Mouse (Mus musculus): Measurements from ENCODE around the gene Fam155a. TPM values are rescaled to one million over a fixed set of nuclear protein-coding genes. Genes with fewer than 3 reads are reported as not detected.

Fam155a gene
- polyA plus RNA-seq, 1 experiment from 2014 or later, result 3.9 TPM

GRCm38 (mm10) chr8:9227779-9228464 is 543.0 kb downstream of the Fam155a start:
- H3K27ac ChIP-seq (ENCODE audit: low read depth, low read length), result no peak overlapping the region

DNA sequence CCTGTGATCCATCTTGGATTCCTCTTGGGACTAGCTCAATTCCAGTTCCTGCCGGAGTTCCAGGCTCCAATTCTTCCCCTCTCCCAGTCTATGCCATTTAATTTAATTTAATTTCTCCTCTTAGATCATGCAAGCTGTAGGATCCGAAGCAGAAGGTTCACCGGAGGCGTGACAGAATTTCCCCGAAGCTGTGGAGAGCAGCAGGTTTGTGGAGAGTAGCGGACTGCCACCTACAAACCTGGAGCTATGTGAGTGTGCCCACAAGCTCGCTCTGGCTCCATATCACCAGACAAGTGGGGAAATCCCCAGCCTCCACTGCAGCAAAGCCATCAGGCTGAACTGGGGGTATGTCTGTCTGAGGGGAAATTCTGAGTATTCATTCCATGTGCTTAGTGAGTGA is 544.2 kb downstream of the Fam155a start:
- 90% methylated on average over 7 of the region's 7 CpGs for WGBS
- H3K27me3 ChIP-seq (ENCODE audit: control insufficient read depth, insufficient read depth, low read length), result no peaks in the 10 kb centered on the region
- no peak overlapping the region for H3K9ac ChIP-seq (ENCODE audit: low read length)
- no peaks in the 10 kb centered on the region for H3K36me3 ChIP-seq (ENCODE audit: control insufficient read depth, insufficient read depth, low read length)
- no peaks in the 10 kb centered on the region for H3K9me3 ChIP-seq (ENCODE audit: control insufficient read depth, low read length)
- no peak overlapping the region for H3K4me2 ChIP-seq
- H3K4me1 ChIP-seq (ENCODE audit: control insufficient read depth, insufficient read depth, low read length), result 0 out of 2 replicates have a peak, but pooled peaks cover 2% of the 10 kb centered on the region
- ATAC-seq (ENCODE audit: low FRiP score) (no peak), DNase-seq (ENCODE audit: low spot score, missing footprints) (no peak)
- H3K27ac ChIP-seq (ENCODE audit: low read depth, low read length), result no peak overlapping the region
- H3K4me3 ChIP-seq (ENCODE audit: low read depth, low read length), result no peak overlapping the region

More at GRCm38 (mm10) chr8:9227779-9228464, 543.0 kb downstream of the Fam155a start:
- Histone ChIP-seq H3K4me1 (ENCODE audit: control insufficient read depth, insufficient read depth, low read length) (0 out of 2 replicates have a peak, but pooled peaks cover 2% of the 10 kb centered on the region), H3K9me3 (ENCODE audit: control insufficient read depth, low read length) (no peaks in the 10 kb centered on the region), H3K4me3 (ENCODE audit: low read depth, low read length) (no peak overlapping the region), H3K4me2 (no peak overlapping the region), H3K36me3 (ENCODE audit: control insufficient read depth, insufficient read depth, low read length) (no peaks in the 10 kb centered on the region), H3K9ac (ENCODE audit: low read length) (no peak overlapping the region), H3K27me3 (ENCODE audit: control insufficient read depth, insufficient read depth, low read length) (no peaks in the 10 kb centered on the region)
- peak; percentile 90 for DNase-seq (ENCODE audit: low spot score, missing footprints)
- 42% methylated on average over 19 of the region's 19 CpGs for WGBS
- ATAC-seq (ENCODE audit: low FRiP score), result peak; percentile 87

DNA sequence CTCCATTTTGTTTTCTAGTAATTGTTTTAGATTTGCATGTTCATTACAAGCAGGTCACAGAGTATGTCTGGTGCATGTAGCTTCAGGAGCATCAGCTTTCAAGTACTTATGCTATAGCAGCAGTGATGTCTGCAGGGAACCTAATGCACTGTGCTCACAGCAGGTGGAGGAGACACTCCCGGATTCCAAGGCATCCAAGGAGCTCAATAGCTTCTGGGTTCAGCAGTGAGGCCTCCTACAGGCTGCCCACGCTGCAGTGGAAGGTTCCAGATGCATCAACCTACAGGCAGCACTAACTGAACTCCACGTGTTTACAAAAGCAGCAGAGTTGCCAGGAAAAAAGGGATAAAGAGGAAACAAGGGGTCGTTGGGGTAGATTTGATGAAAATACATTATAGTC is 559.2 kb downstream of the Fam155a start:
- H3K27ac ChIP-seq (ENCODE audit: low read depth, low read length), result no peak overlapping the region
- H3K4me3 ChIP-seq (ENCODE audit: low read depth, low read length), result no peak overlapping the region
- H3K4me2 ChIP-seq, result no peak overlapping the region
- no peaks in the 10 kb centered on the region; the same call in 1 of the 2 replicates for H3K4me1 ChIP-seq (ENCODE audit: control insufficient read depth, insufficient read depth, low read length)
- WGBS, result 59% methylated on average over 4 of the region's 4 CpGs
- no peaks in the 10 kb centered on the region for H3K36me3 ChIP-seq (ENCODE audit: control insufficient read depth, insufficient read depth, low read length)
- H3K27me3 ChIP-seq (ENCODE audit: control insufficient read depth, insufficient read depth, low read length), result no peaks in the 10 kb centered on the region
- H3K9ac ChIP-seq (ENCODE audit: low read length), result no peak overlapping the region
- no peaks in the 10 kb centered on the region for H3K9me3 ChIP-seq (ENCODE audit: control insufficient read depth, low read length)
- DNase-seq (ENCODE audit: low spot score, missing footprints) (no peak), ATAC-seq (ENCODE audit: low FRiP score) (no peak)

GRCm38 (mm10) chr8:9207505-9208051 is 563.4 kb downstream of the Fam155a start:
- Histone ChIP-seq H3K9me3 (ENCODE audit: control insufficient read depth, low read length) (no peaks in the 10 kb centered on the region), H3K4me1 (ENCODE audit: control insufficient read depth, insufficient read depth, low read length) (no peaks in the 10 kb centered on the region; the same call in 1 of the 2 replicates), H3K9ac (ENCODE audit: low read length) (no peak overlapping the region), H3K27me3 (ENCODE audit: control insufficient read depth, insufficient read depth, low read length) (no peaks in the 10 kb centered on the region), H3K4me2 (no peak overlapping the region), H3K27ac (ENCODE audit: low read depth, low read length) (no peak overlapping the region), H3K36me3 (ENCODE audit: control insufficient read depth, insufficient read depth, low read length) (no peaks in the 10 kb centered on the region), H3K4me3 (ENCODE audit: low read depth, low read length) (no peak overlapping the region)
- DNase-seq (ENCODE audit: low spot score, missing footprints), result no peak
- 91% methylated on average over 31 of the region's 31 CpGs for WGBS
- ATAC-seq (ENCODE audit: low FRiP score), result no peak

- DNase-seq (ENCODE audit: low spot score, missing footprints) (no peak), ATAC-seq (ENCODE audit: low FRiP score) (no peak)
- no peak overlapping the region for H3K27ac ChIP-seq (ENCODE audit: low read depth, low read length)
- H3K27me3 ChIP-seq (ENCODE audit: control insufficient read depth, insufficient read depth, low read length), result no peaks in the 10 kb centered on the region
- H3K36me3 ChIP-seq (ENCODE audit: control insufficient read depth, insufficient read depth, low read length), result no peaks in the 10 kb centered on the region
- H3K9me3 ChIP-seq (ENCODE audit: control insufficient read depth, low read length), result no peaks in the 10 kb centered on the region
- no peaks in the 10 kb centered on the region; the same call in 1 of the 2 replicates for H3K4me1 ChIP-seq (ENCODE audit: control insufficient read depth, insufficient read depth, low read length)
- H3K4me3 ChIP-seq (ENCODE audit: low read depth, low read length), result no peak overlapping the region
- WGBS, result 67% methylated on average over 10 of the region's 10 CpGs
- no peak overlapping the region for H3K9ac ChIP-seq (ENCODE audit: low read length)
- no peak overlapping the region for H3K4me2 ChIP-seq
These were observed 566.5 kb downstream of the Fam155a start for GRCm38 (mm10) chr8:9204345-9205067.

- no peaks in the 10 kb centered on the region for H3K9me3 ChIP-seq (ENCODE audit: control insufficient read depth, low read length)
- no peaks in the 10 kb centered on the region for H3K36me3 ChIP-seq (ENCODE audit: control insufficient read depth, insufficient read depth, low read length)
- no peak overlapping the region for H3K27ac ChIP-seq (ENCODE audit: low read depth, low read length)
- no peak overlapping the region for H3K9ac ChIP-seq (ENCODE audit: low read length)
- ATAC-seq (ENCODE audit: low FRiP score) (peak; percentile 44; the same call in 1 of the 2 replicates), DNase-seq (ENCODE audit: low spot score, missing footprints) (no peak)
- no peak overlapping the region for H3K4me3 ChIP-seq (ENCODE audit: low read depth, low read length)
- no peaks in the 10 kb centered on the region; the same call in 1 of the 2 replicates for H3K4me1 ChIP-seq (ENCODE audit: control insufficient read depth, insufficient read depth, low read length)
- H3K27me3 ChIP-seq (ENCODE audit: control insufficient read depth, insufficient read depth, low read length), result no peaks in the 10 kb centered on the region
- 91% methylated on average over 3 of the region's 3 CpGs for WGBS
- H3K4me2 ChIP-seq, result no peak overlapping the region
These were observed 570.9 kb downstream of the Fam155a start for GRCm38 (mm10) chr8:9200099-9200498.

- no peak overlapping the region for H3K4me2 ChIP-seq
- no peaks in the 10 kb centered on the region for H3K4me1 ChIP-seq (ENCODE audit: control insufficient read depth, insufficient read depth, low read length)
- 81% methylated on average over 3 of the region's 3 CpGs for WGBS
- H3K4me3 ChIP-seq (ENCODE audit: low read depth, low read length), result no peak overlapping the region
- H3K36me3 ChIP-seq (ENCODE audit: control insufficient read depth, insufficient read depth, low read length), result no peaks in the 10 kb centered on the region
- H3K27me3 ChIP-seq (ENCODE audit: control insufficient read depth, insufficient read depth, low read length), result no peaks in the 10 kb centered on the region
- no peak overlapping the region for H3K9ac ChIP-seq (ENCODE audit: low read length)
- no peak overlapping the region for H3K27ac ChIP-seq (ENCODE audit: low read depth, low read length)
- H3K9me3 ChIP-seq (ENCODE audit: control insufficient read depth, low read length), result no peaks in the 10 kb centered on the region
- no peak for ATAC-seq (ENCODE audit: low FRiP score)
- DNase-seq (ENCODE audit: low spot score, missing footprints), result no peak
These were observed 579.3 kb downstream of the Fam155a start for GRCm38 (mm10) chr8:9191682-9192081.

DNA sequence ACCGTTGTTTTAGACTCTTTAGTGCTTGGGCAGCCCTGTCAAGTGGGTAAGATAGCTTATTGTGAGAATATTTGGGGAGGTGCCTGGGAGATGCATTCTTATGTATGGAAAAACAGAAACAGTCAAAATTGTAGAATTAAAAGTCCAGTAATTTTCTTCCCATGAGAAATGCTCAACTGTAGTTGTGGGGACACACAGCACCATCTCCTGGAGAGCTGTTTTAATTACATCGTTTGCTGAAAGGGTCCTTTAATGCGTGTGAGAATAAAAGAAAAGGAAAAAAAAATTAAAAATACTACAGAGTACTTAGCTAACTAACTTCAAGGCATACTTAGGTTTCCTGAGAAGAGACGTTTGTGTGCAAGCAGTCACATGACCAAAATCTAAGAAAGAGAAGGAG is 582.3 kb downstream of the Fam155a start:
- H3K27me3 ChIP-seq (ENCODE audit: control insufficient read depth, insufficient read depth, low read length), result no peaks in the 10 kb centered on the region
- no peak overlapping the region for H3K4me2 ChIP-seq
- WGBS, result 46% methylated on average over 4 of the region's 4 CpGs
- DNase-seq (ENCODE audit: low spot score, missing footprints) (no peak), ATAC-seq (ENCODE audit: low FRiP score) (no peak)
- no peaks in the 10 kb centered on the region for H3K4me1 ChIP-seq (ENCODE audit: control insufficient read depth, insufficient read depth, low read length)
- no peak overlapping the region for H3K9ac ChIP-seq (ENCODE audit: low read length)
- no peak overlapping the region for H3K27ac ChIP-seq (ENCODE audit: low read depth, low read length)
- H3K36me3 ChIP-seq (ENCODE audit: control insufficient read depth, insufficient read depth, low read length), result no peaks in the 10 kb centered on the region
- H3K9me3 ChIP-seq (ENCODE audit: control insufficient read depth, low read length), result no peaks in the 10 kb centered on the region
- H3K4me3 ChIP-seq (ENCODE audit: low read depth, low read length), result no peak overlapping the region

DNA sequence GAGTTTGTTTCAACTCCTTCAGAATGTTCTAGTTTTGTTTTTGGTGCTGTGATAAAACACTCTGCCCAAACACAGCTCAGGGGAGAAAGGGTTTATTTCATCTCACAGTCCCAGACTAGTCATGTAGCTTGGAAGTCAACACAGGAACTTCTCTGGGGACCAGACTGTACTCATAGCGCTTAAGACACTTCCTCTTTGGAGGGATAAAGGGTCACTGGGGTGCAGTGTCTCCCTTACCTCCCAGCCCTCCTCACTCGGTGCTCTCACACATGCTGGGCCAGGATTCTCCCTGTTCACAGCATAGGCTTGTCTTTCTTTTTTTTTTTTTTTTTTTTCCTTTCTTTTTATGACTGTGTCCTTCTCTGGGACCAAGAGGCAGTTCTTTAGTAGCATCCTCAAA is 585.8 kb downstream of the Fam155a start:
- 60% methylated on average over 2 of the region's 2 CpGs for WGBS

More for the DNA sequence above, 585.8 kb downstream of the Fam155a start:
- Histone ChIP-seq H3K27ac (ENCODE audit: low read depth, low read length) (no peak overlapping the region), H3K9me3 (ENCODE audit: control insufficient read depth, low read length) (no peaks in the 10 kb centered on the region), H3K27me3 (ENCODE audit: control insufficient read depth, insufficient read depth, low read length) (no peaks in the 10 kb centered on the region), H3K9ac (ENCODE audit: low read length) (no peak overlapping the region), H3K4me1 (ENCODE audit: control insufficient read depth, insufficient read depth, low read length) (no peaks in the 10 kb centered on the region), H3K4me3 (ENCODE audit: low read depth, low read length) (no peak overlapping the region), H3K4me2 (no peak overlapping the region), H3K36me3 (ENCODE audit: control insufficient read depth, insufficient read depth, low read length) (no peaks in the 10 kb centered on the region)
- no peak for ATAC-seq (ENCODE audit: low FRiP score)
- DNase-seq (ENCODE audit: low spot score, missing footprints), result no peak
